Mouse (Mus musculus) liver, adult 2 months (tissue): ENCODE results near the gene Zfp467.

Source experiments
- CTCF ChIP-seq: fragments of 200-500 bp; IDR thresholded peaks from 2 replicates; pipeline ENCODE4 v1.5.1; 2011; ENCODE audit warnings: low read depth, low read length, control low read depth
- POLR2A ChIP-seq: fragments of 200-500 bp; IDR thresholded peaks from 2 replicates; pipeline ENCODE4 v1.6.1; 2011; ENCODE audit warnings: low read length, control low read depth; ENCODE audit not compliant: insufficient read depth; ENCODE audit errors: extremely low read depth

GRCm38 (mm10) chr6:48413081-48413480, 32.5 kb downstream of the Zfp467 start:
- no peak for TF ChIP-seq CTCF
- TF ChIP-seq POLR2A = no peak
